In the genomic region with DNA sequence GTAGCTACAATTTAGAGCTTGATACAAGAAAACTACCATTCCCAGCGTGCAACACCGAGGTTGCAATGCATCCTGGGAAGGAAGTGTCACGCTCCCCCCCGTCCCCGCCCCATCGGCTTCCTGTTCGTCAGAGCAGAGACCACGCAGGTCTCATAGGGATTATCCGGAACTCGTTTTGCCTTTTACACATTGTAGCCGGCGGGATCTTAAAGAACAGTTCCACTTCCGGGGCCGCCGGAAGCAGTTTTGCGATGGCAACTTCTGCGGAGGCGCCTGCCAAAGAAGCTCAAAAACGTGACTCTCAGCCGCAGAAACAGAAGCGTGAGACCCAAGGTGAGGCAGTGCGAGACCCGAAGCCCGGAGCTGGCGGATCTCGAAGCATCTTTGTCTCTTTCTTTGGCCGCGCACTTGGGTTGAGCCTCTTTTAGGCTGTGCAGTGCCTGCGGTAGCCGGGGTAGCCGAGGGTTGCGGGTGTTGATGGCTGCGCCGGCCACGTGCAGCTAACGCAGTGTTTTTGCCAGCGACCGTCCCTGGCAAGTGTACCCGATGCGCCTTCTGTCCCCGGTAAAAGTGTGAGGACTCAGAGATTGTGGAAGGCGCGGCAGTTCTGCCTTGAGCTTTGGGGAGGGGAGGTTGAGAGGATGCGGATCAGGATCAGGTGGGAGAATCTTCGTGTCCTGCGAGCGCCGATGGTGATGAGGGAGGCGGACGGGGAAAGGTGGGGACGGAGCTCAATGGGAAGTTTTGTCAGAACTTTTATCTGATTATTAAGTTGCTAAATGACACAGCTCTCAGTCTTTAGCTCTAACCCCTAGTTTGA, we compare ENCODE assay signal across 8 mouse cellular contexts. TPM values are rescaled to one million over a fixed set of nuclear protein-coding genes. Genes with fewer than 3 reads are reported as not detected.
DNase-seq lines count a peak whose midpoint lies in the region; ATAC-seq and TF ChIP-seq lines count a peak whose summit lies in the region.

A gene (plus strand): TSS at position 123 of the 820 bp plus-strand sequence.

- peaks cover 8% of the 10 kb centered on the region for H3K4me1 ChIP-seq in embryonic facial prominence, embryonic 13.5 days
- H3K4me1 ChIP-seq in kidney, adult 2 months (ENCODE audit: control insufficient read depth, insufficient read depth, low read length) = peaks cover 3% of the 10 kb centered on the region; the same call in 1 of the 2 replicates
- H3K4me1 ChIP-seq in limb, embryonic 12.5 days (replicated peaks) = peaks cover 7% of the 10 kb centered on the region
- peaks cover 15% of the 10 kb centered on the region for H3K4me1 ChIP-seq in midbrain, embryonic 15.5 days
- H3K4me1 ChIP-seq in spleen, adult 2 months (ENCODE audit: control insufficient read depth, insufficient read depth, insufficient read length) = peaks cover 2% of the 10 kb centered on the region; the same call in 1 of the 2 replicates

- TF ChIP-seq CTCF in kidney, adult 2 months (conservative IDR thresholded peaks at IDR 0.05; ENCODE audit: insufficient read depth, insufficient read length, low read depth, low read length) = no peak
- TF ChIP-seq CTCF in spleen, adult 2 months (IDR thresholded peaks at IDR 0.05; ENCODE audit: extremely low read depth, insufficient read depth, insufficient read length, insufficient replicate concordance) = no peak

- H3K4me3 ChIP-seq in embryonic facial prominence, embryonic 13.5 days = peak within 1 kb of the TSS; percentile 96
- peak within 1 kb of the TSS; percentile 94 for H3K4me3 ChIP-seq in kidney, adult 2 months (ENCODE audit: insufficient read depth, low read depth, low read length)
- peak within 1 kb of the TSS; percentile 90 for H3K4me3 ChIP-seq in limb, embryonic 12.5 days (replicated peaks)
- peak within 1 kb of the TSS; percentile 95 for H3K4me3 ChIP-seq in midbrain, embryonic 15.5 days
- H3K4me3 ChIP-seq in spleen, adult 2 months (ENCODE audit: extremely low read depth, insufficient read depth, insufficient read length) = peak within 1 kb of the TSS; percentile 83

- H3K27me3 ChIP-seq in embryonic facial prominence, embryonic 13.5 days = no peaks in the 10 kb centered on the region
- no peaks in the 10 kb centered on the region for H3K27me3 ChIP-seq in kidney, adult 2 months (replicated peaks; ENCODE audit: control insufficient read depth, insufficient read depth, low read length)
- no peaks in the 10 kb centered on the region for H3K27me3 ChIP-seq in limb, embryonic 12.5 days
- no peaks in the 10 kb centered on the region for H3K27me3 ChIP-seq in midbrain, embryonic 15.5 days (replicated peaks)
- H3K27me3 ChIP-seq in spleen, adult 2 months (ENCODE audit: control insufficient read depth, insufficient read depth, low read length) = no peaks in the 10 kb centered on the region

- H3K9ac ChIP-seq in embryonic facial prominence, embryonic 13.5 days = peak within 1 kb of the TSS; percentile 93
- peak within 1 kb of the TSS; percentile 81 for H3K9ac ChIP-seq in limb, embryonic 12.5 days (replicated peaks)
- peak within 1 kb of the TSS; percentile 55 for H3K9ac ChIP-seq in midbrain, embryonic 15.5 days

- peak; percentile 94 for ATAC-seq in embryonic facial prominence, embryonic 13.5 days (ENCODE audit: insufficient number of reproducible peaks, insufficient read depth, low FRiP score, low TSS enrichment, low read depth)
- ATAC-seq in limb, embryonic 12.5 days (ENCODE audit: insufficient number of reproducible peaks, insufficient read depth, low FRiP score, low TSS enrichment, low read depth) = peak; percentile 94
- ATAC-seq in midbrain, embryonic 15.5 days (replicated peaks) = peak; percentile 98

- peak; percentile 25 for TF ChIP-seq POLR2A in kidney, adult 2 months (IDR thresholded peaks at IDR 0.05; ENCODE audit: low read depth, low read length)
- TF ChIP-seq POLR2A in spleen, adult 2 months (IDR thresholded peaks at IDR 0.05; ENCODE audit: low read depth, low read length) = no peak

- peak; percentile 88 for DNase-seq in 3134 (ENCODE audit: extremely low read depth, insufficient read length, low spot score)
- peak; percentile 88 to 89 for DNase-seq in adrenal gland, postnatal 36 days
- DNase-seq in heart, adult 18-20 months = peak; percentile 92 to 93
- peak; percentile 96 for DNase-seq in kidney, adult 2 months
- DNase-seq in spleen, adult 2 months (ENCODE audit: low read depth in 1 of 2, low spot score in 2 of 2) = peak; percentile 81 to 95

- peak within 1 kb of the TSS; percentile 72 for H3K27ac ChIP-seq in embryonic facial prominence, embryonic 13.5 days
- peak within 1 kb of the TSS; percentile 48 for H3K27ac ChIP-seq in kidney, adult 2 months (ENCODE audit: insufficient read depth, low read depth, low read length)
- 0 out of 2 replicates have a peak within 1 kb of the TSS, but pooled peaks have one; percentile 53 for H3K27ac ChIP-seq in limb, embryonic 12.5 days
- peak within 1 kb of the TSS; percentile 78 for H3K27ac ChIP-seq in midbrain, embryonic 15.5 days
- peak within 1 kb of the TSS; percentile 70 for H3K27ac ChIP-seq in spleen, adult 2 months (ENCODE audit: insufficient read depth, low read length)

- no peaks in the 10 kb centered on the region for H3K9me3 ChIP-seq in embryonic facial prominence, embryonic 13.5 days
- no peaks in the 10 kb centered on the region for H3K9me3 ChIP-seq in limb, embryonic 12.5 days
- no peaks in the 10 kb centered on the region for H3K9me3 ChIP-seq in midbrain, embryonic 15.5 days

- H3K4me2 ChIP-seq in embryonic facial prominence, embryonic 13.5 days = peak within 1 kb of the TSS; percentile 80
- H3K4me2 ChIP-seq in limb, embryonic 12.5 days = peak within 1 kb of the TSS; percentile 83
- H3K4me2 ChIP-seq in midbrain, embryonic 15.5 days = peak within 1 kb of the TSS; percentile 63

- peaks cover 16% of the 10 kb centered on the region for H3K36me3 ChIP-seq in embryonic facial prominence, embryonic 13.5 days
- no peaks in the 10 kb centered on the region; the same call in 1 of the 2 replicates for H3K36me3 ChIP-seq in kidney, adult 2 months (ENCODE audit: control insufficient read depth, insufficient read depth, low read length)
- peaks cover 16% of the 10 kb centered on the region for H3K36me3 ChIP-seq in limb, embryonic 12.5 days
- H3K36me3 ChIP-seq in midbrain, embryonic 15.5 days (replicated peaks) = no peaks in the 10 kb centered on the region
- peaks cover 4% of the 10 kb centered on the region; the same call in 1 of the 2 replicates for H3K36me3 ChIP-seq in spleen, adult 2 months (ENCODE audit: control insufficient read depth, insufficient read depth, low read length)

- under 1% methylated on average over 51 of the region's 51 CpGs for WGBS in embryonic facial prominence, embryonic 13.5 days
- WGBS in kidney, adult 2 months = under 1% methylated on average over 51 of the region's 51 CpGs
- WGBS in limb, embryonic 12.5 days = under 1% methylated on average over 51 of the region's 51 CpGs
- WGBS in midbrain, embryonic 15.5 days = under 1% methylated on average over 51 of the region's 51 CpGs
- WGBS in spleen, adult 2 months = under 1% methylated on average over 51 of the region's 51 CpGs

RNA-seq across cellular contexts. Expression of the gene that starts here (rescaled TPM):
- 10 to 100 TPM; 39.0 to 41.5 TPM for total RNA-seq in adrenal gland, postnatal 36 days (2021)
- polyA plus RNA-seq in embryonic facial prominence, embryonic 13.5 days (2015; fragmentation: Nextera tagmentation; extraction: Ambion mirVana) = 47.2 and 50.3 TPM in 2 replicates
- 10 to 100 TPM; 26.8 to 31.6 TPM for total RNA-seq in heart, adult 18-20 months (2021)
- 7.8 and 8.5 TPM in 2 replicates for polyA plus RNA-seq in kidney, adult 2 months (2012; rRNA removed)
- polyA plus RNA-seq in limb, embryonic 12.5 days (2016; fragmentation: Nextera tagmentation; extraction: Ambion mirVana) = 53.3 and 55.8 TPM in 2 replicates
- polyA plus RNA-seq in midbrain, embryonic 15.5 days (2015; fragmentation: Nextera tagmentation; extraction: Ambion mirVana) = 38.8 and 41.5 TPM in 2 replicates
- 2.3 and 3.1 TPM in 2 replicates for polyA plus RNA-seq in spleen, adult 2 months (2012; rRNA removed)

Comparison
In these comparisons a context has a peak if more than half of its experiments do, and no peak if none do; other contexts are left out.
1. Peak in every context shown above with its lines: DNase-seq, ATAC-seq, H3K4me3 ChIP-seq and H3K27ac ChIP-seq.